Mouse (Mus musculus): ENCODE measurements around the gene Gse1. TPM values are rescaled to one million over a fixed set of nuclear protein-coding genes. Genes with fewer than 3 reads are reported as not detected.
A peak's percentile ranks its signal among the peaks of the same experiment; 100 is the strongest.

Gene Gse1
- total and polyA plus RNA-seq, 2 experiments from 2014 or later: 15.9 to 48.2 TPM

DNA sequence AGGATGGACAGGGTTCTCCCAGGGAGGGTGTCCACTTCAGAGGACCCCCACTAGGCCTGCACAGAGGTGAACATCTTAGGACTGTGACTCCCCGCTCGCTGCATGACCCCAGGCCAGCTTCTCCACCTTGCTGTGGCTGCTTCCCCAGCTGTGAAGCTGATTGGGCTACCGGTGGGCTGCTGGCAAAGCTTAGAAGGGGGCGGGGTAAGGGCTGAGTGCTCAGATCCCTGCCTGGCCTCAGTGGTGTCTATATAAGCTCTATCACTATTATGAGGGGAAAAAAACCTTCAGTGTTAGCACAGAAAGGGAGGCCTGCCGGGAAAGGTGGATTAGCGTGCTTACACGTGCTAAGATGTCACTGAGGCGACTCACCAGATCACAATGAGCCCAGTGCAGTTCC is 183.6 kb downstream of the Gse1 start:
- Histone ChIP-seq H3K4me2 (ENCODE audit: low read depth) (no peak overlapping the region), H3K4me1 (ENCODE audit: insufficient read depth) (peaks cover 41% of the 10 kb centered on the region), H3K9me3 (ENCODE audit: low read length) (no peaks in the 10 kb centered on the region), H3K27ac (ENCODE audit: low read depth, low read length) (no peak overlapping the region), H3K4me3 (ENCODE audit: low read depth, low read length) (no peak overlapping the region), H3K36me3 (ENCODE audit: insufficient read depth) (no peaks in the 10 kb centered on the region), H3K27me3 (ENCODE audit: insufficient read depth, low read length) (no peaks in the 10 kb centered on the region), H3K9ac (no peak overlapping the region)
- DNase-seq: no peak
- no peak for TF ChIP-seq CTCF (IDR thresholded peaks at IDR 0.05; ENCODE audit: low read depth)
- 25% methylated on average over 8 of the region's 8 CpGs for WGBS
- ATAC-seq: no peak

DNA sequence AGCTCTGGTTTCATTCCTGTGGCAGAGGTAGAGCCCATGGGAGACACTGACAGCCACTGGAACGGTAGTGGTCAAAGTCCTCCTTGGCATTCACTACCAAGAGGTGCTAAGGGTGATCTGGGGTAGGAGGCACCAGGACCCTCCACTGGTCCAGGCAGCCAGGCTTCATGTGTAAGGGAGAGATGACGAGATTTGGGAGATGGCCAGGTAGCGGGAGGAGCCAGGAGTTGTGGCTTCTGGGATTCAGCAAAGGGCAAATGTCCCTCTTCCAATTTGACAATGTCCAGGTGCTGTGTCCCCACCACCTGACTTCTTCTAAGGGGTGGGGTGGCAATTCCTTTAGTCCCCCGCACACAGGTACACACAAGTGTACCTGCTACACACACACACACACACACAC is 184.1 kb downstream of the Gse1 start:
- no peak for DNase-seq
- no peak for TF ChIP-seq CTCF (IDR thresholded peaks at IDR 0.05; ENCODE audit: low read depth)
- Histone ChIP-seq H3K36me3 (ENCODE audit: insufficient read depth) (no peaks in the 10 kb centered on the region), H3K4me3 (ENCODE audit: low read depth, low read length) (no peak overlapping the region), H3K4me1 (ENCODE audit: insufficient read depth) (peaks cover 41% of the 10 kb centered on the region), H3K27me3 (ENCODE audit: insufficient read depth, low read length) (no peaks in the 10 kb centered on the region), H3K4me2 (ENCODE audit: low read depth) (no peak overlapping the region), H3K9ac (no peak overlapping the region), H3K9me3 (ENCODE audit: low read length) (no peaks in the 10 kb centered on the region), H3K27ac (ENCODE audit: low read depth, low read length) (no peak overlapping the region; the same call in 1 of the 2 replicates)
- no peak for ATAC-seq
- WGBS: 87% methylated on average over 4 of the region's 4 CpGs

DNA sequence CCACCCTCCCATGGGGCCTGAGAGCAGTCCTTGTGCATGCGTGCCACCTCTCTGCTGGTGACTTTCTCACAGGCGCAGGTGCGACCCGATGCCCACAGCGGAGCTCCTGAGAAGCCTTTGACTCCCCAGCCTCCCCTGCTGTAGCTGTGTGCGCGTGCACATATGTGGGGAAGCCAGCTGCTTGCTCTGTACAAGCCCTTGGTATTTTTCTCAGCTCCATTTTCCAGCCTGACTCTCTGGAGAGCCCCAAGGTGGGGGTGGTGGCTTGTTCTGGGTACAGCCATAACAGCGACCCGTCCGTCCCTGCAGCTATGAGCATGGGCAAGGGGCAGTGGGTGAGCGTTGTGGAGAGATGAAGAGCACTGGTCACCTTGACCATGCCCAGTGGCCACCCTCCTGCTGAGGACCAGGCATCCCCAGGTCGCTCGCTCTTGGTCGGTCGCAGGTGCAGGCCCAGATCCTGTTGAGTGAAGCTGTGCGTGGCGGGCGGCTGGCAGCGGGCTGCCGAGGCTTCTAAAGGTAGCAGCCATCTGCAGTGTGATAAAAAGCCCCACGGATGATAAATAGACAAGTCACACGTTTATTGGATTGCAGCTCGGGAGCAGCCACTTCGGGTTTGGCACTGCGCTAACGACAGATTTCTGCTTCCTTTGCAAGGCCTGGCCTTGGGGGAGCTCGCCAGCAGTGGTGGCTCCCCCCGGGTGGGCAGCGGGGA is 184.8 kb downstream of the Gse1 start:
- DNase-seq: peak; percentile 66
- Histone ChIP-seq H3K36me3 (ENCODE audit: insufficient read depth) (no peaks in the 10 kb centered on the region), H3K4me1 (ENCODE audit: insufficient read depth) (peaks cover 41% of the 10 kb centered on the region), H3K4me3 (ENCODE audit: low read depth, low read length) (no peak overlapping the region), H3K9me3 (ENCODE audit: low read length) (no peaks in the 10 kb centered on the region), H3K27me3 (ENCODE audit: insufficient read depth, low read length) (no peaks in the 10 kb centered on the region), H3K4me2 (ENCODE audit: low read depth) (no peak overlapping the region), H3K27ac (ENCODE audit: low read depth, low read length) (peak overlapping the region; percentile 21; the same call in 1 of the 2 replicates), H3K9ac (no peak overlapping the region)
- 48% methylated on average over 29 of the region's 29 CpGs for WGBS
- no peak for ATAC-seq
- no peak for TF ChIP-seq CTCF (IDR thresholded peaks at IDR 0.05; ENCODE audit: low read depth)

DNA sequence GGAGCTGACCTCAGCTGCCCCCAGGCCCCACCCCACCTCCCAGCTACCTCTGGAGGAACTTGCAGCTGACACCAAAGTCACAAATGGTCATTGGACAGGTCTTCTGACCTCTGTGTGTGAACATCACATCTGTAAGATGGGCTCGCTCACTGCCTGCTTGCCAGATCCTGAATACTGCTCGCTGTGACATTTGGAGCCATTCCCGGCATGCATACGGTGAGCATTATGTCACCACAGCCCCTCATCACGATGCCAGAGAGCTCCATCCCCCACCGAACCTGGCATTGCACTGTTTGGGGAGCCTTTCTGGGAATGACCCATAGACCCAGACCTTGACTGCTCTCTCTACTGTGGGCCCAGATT is 185.4 kb downstream of the Gse1 start:
- Histone ChIP-seq H3K36me3 (ENCODE audit: insufficient read depth) (no peaks in the 10 kb centered on the region), H3K27me3 (ENCODE audit: insufficient read depth, low read length) (no peaks in the 10 kb centered on the region), H3K9me3 (ENCODE audit: low read length) (no peaks in the 10 kb centered on the region), H3K9ac (no peak overlapping the region), H3K27ac (ENCODE audit: low read depth, low read length) (0 out of 2 replicates have a peak overlapping the region, but pooled peaks have one; percentile 21), H3K4me3 (ENCODE audit: low read depth, low read length) (no peak overlapping the region), H3K4me1 (ENCODE audit: insufficient read depth) (peaks cover 38% of the 10 kb centered on the region), H3K4me2 (ENCODE audit: low read depth) (no peak overlapping the region)
- DNase-seq (peak; percentile 51), ATAC-seq (no peak)
- WGBS: 24% methylated on average over 6 of the region's 6 CpGs
- no peak for TF ChIP-seq CTCF (IDR thresholded peaks at IDR 0.05; ENCODE audit: low read depth)

DNA sequence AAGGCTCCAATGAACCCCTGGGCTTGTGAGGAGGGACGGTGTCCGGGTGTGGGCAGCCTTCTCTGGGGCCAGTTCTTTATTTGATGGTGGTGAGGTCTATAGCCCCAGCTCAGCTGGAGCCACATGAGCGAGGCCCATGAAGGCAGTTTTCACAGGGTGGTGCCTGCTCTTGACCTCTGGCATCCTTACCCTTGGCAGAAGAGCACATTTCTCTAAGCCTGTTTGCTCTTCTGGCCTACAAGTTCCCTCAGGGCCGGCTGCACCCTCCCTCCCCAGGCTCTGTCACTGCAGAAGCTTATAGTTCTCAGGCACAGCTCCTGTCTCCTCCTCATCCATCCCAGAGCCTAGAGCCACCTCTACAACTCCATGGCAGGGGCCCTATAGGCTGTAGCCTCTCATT is 186.0 kb downstream of the Gse1 start:
- Histone ChIP-seq H3K27me3 (ENCODE audit: insufficient read depth, low read length) (no peaks in the 10 kb centered on the region), H3K4me2 (ENCODE audit: low read depth) (no peak overlapping the region), H3K4me1 (ENCODE audit: insufficient read depth) (peaks cover 38% of the 10 kb centered on the region), H3K36me3 (ENCODE audit: insufficient read depth) (no peaks in the 10 kb centered on the region), H3K4me3 (ENCODE audit: low read depth, low read length) (no peak overlapping the region), H3K27ac (ENCODE audit: low read depth, low read length) (no peak overlapping the region), H3K9ac (no peak overlapping the region), H3K9me3 (ENCODE audit: low read length) (no peaks in the 10 kb centered on the region)
- TF ChIP-seq CTCF (IDR thresholded peaks at IDR 0.05; ENCODE audit: low read depth): no peak
- DNase-seq (no peak), ATAC-seq (no peak)
- 79% methylated on average over 4 of the region's 4 CpGs for WGBS

DNA sequence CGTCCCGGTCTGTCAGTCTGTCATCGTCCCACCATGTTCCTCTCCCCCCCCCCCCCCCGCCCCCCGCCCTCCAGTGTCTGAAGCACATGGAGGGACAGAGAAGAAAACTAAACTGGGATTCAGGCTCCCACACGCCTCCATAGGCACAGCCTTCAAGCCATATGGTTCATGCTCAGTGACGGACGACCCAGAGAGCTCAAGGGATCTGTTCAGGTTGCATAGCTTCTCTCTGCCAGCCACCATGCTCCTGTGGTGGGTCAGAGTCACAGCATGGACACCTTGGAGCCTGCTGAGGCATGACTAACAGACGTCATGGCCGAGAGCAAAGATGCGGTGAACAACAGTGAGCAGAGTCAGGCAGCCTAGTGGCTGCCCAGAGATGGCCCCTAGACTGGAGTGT is 187.2 kb downstream of the Gse1 start:
- Histone ChIP-seq H3K9me3 (ENCODE audit: low read length) (no peaks in the 10 kb centered on the region), H3K27ac (ENCODE audit: low read depth, low read length) (no peak overlapping the region), H3K4me3 (ENCODE audit: low read depth, low read length) (no peak overlapping the region), H3K9ac (no peak overlapping the region), H3K4me2 (ENCODE audit: low read depth) (no peak overlapping the region), H3K27me3 (ENCODE audit: insufficient read depth, low read length) (no peaks in the 10 kb centered on the region), H3K36me3 (ENCODE audit: insufficient read depth) (no peaks in the 10 kb centered on the region), H3K4me1 (ENCODE audit: insufficient read depth) (peaks cover 38% of the 10 kb centered on the region)
- WGBS: 70% methylated on average over 9 of the region's 11 CpGs
- TF ChIP-seq CTCF (IDR thresholded peaks at IDR 0.05; ENCODE audit: low read depth): no peak
- ATAC-seq (no peak), DNase-seq (no peak)

DNA sequence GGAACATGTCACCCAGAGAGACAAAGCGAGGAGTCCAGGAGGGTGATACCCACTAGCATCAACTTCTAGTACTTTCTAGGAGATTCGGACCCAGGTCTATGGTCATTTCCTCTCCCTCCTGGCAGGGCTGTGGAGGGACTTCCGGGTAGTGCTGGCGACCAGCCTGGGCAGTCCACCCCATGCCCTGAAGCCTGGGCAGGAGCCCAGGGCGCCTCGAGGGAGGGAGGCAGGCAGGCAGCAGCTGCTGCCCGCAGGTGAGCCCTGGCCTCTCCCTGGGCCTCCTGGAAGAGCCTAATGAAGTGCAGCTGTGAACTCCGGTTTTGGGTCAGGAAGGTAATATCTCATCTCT is 187.9 kb downstream of the Gse1 start:
- 41% methylated on average over 8 of the region's 8 CpGs for WGBS
- no peak for TF ChIP-seq CTCF (IDR thresholded peaks at IDR 0.05; ENCODE audit: low read depth)
- Histone ChIP-seq H3K9me3 (ENCODE audit: low read length) (no peaks in the 10 kb centered on the region), H3K36me3 (ENCODE audit: insufficient read depth) (no peaks in the 10 kb centered on the region), H3K4me3 (ENCODE audit: low read depth, low read length) (no peak overlapping the region), H3K27me3 (ENCODE audit: insufficient read depth, low read length) (no peaks in the 10 kb centered on the region), H3K27ac (ENCODE audit: low read depth, low read length) (peak overlapping the region; percentile 82), H3K4me1 (ENCODE audit: insufficient read depth) (peaks cover 36% of the 10 kb centered on the region), H3K4me2 (ENCODE audit: low read depth) (peak overlapping the region; percentile 32), H3K9ac (peak overlapping the region; percentile 28; the same call in 1 of the 2 replicates)
- ATAC-seq (no peak), DNase-seq (no peak)
